Mouse (Mus musculus) 3134 (cell line): Measurements from ENCODE around the gene Tbc1d4.

Experiments
- DNase-seq: peaks from one replicate; pipeline ENCODE4 v3.0.0-alpha.2; 2011; ENCODE audit warnings: low spot score; ENCODE audit not compliant: insufficient read length; ENCODE audit errors: extremely low read depth

Tbc1d4 gene

GRCm38 (mm10) chr14:101537413-101537812, 71.6 kb downstream of the Tbc1d4 start:
- DNase-seq: no peak

- no peak for DNase-seq
Observed at GRCm38 (mm10) chr14:101532090-101532695, 76.8 kb downstream of the Tbc1d4 start.

- DNase-seq: no peak
Observed at GRCm38 (mm10) chr14:101530455-101530854, 78.5 kb downstream of the Tbc1d4 start.

GRCm38 (mm10) chr14:101529194-101529593, 79.8 kb downstream of the Tbc1d4 start:
- no peak for DNase-seq

- DNase-seq: no peak
Observed at GRCm38 (mm10) chr14:101527420-101527996, 81.5 kb downstream of the Tbc1d4 start.

- no peak for DNase-seq
Observed at GRCm38 (mm10) chr14:101526478-101526877, 82.5 kb downstream of the Tbc1d4 start.

GRCm38 (mm10) chr14:101519964-101520363, 89.0 kb downstream of the Tbc1d4 start:
- DNase-seq: no peak

GRCm38 (mm10) chr14:101518259-101518658, 90.7 kb downstream of the Tbc1d4 start:
- DNase-seq: no peak

- DNase-seq: no peak
Observed at GRCm38 (mm10) chr14:101517801-101518200, 91.2 kb downstream of the Tbc1d4 start.

- no peak for DNase-seq
Observed at GRCm38 (mm10) chr14:101517341-101517740, 91.7 kb downstream of the Tbc1d4 start.

GRCm38 (mm10) chr14:101516864-101517263, 92.1 kb downstream of the Tbc1d4 start:
- no peak for DNase-seq

GRCm38 (mm10) chr14:101516031-101516430, 93.0 kb downstream of the Tbc1d4 start:
- DNase-seq: no peak

- DNase-seq: no peak
Observed at GRCm38 (mm10) chr14:101515271-101515670, 93.7 kb downstream of the Tbc1d4 start.

- no peak for DNase-seq
Observed at GRCm38 (mm10) chr14:101514557-101514971, 94.4 kb downstream of the Tbc1d4 start.

GRCm38 (mm10) chr14:101513163-101513562, 95.8 kb downstream of the Tbc1d4 start:
- no peak for DNase-seq

- no peak for DNase-seq
Observed at GRCm38 (mm10) chr14:101511410-101511809, 97.6 kb downstream of the Tbc1d4 start.

- DNase-seq: no peak
Observed at GRCm38 (mm10) chr14:101510540-101511313, 98.3 kb downstream of the Tbc1d4 start.

GRCm38 (mm10) chr14:101509759-101510158, 99.2 kb downstream of the Tbc1d4 start:
- DNase-seq: no peak

- no peak for DNase-seq
Observed at GRCm38 (mm10) chr14:101507956-101508355, 101.0 kb downstream of the Tbc1d4 start.

GRCm38 (mm10) chr14:101507146-101507545, 101.8 kb downstream of the Tbc1d4 start:
- no peak for DNase-seq

- DNase-seq: no peak
Observed at GRCm38 (mm10) chr14:101505805-101506204, 103.2 kb downstream of the Tbc1d4 start.
